Mouse (Mus musculus): ENCODE measurements around the gene Lax1. TPM values are rescaled to one million over a fixed set of nuclear protein-coding genes. Genes with fewer than 3 reads are reported as not detected.
A peak's percentile ranks its signal among the peaks of the same experiment; 100 is the strongest.
"Not testable (repeated sequence)": the region's sequence is repeated elsewhere in the genome, so short reads cannot be mapped to it uniquely, and the experiment has no call there.

The Lax1 gene
- polyA plus RNA-seq, 1 experiment from 2014 or later: 1.8 TPM

- POLR2A ChIA-PET: no interaction called here
- in situ Hi-C loops (cut with MboI; ENCODE audit: low pct_unique_long_range_greater_than_20kb): no loop called here
Measured at GRCm38 (mm10) chr1:133713009-133713370, 23.1 kb upstream of the Lax1 start.

DNA sequence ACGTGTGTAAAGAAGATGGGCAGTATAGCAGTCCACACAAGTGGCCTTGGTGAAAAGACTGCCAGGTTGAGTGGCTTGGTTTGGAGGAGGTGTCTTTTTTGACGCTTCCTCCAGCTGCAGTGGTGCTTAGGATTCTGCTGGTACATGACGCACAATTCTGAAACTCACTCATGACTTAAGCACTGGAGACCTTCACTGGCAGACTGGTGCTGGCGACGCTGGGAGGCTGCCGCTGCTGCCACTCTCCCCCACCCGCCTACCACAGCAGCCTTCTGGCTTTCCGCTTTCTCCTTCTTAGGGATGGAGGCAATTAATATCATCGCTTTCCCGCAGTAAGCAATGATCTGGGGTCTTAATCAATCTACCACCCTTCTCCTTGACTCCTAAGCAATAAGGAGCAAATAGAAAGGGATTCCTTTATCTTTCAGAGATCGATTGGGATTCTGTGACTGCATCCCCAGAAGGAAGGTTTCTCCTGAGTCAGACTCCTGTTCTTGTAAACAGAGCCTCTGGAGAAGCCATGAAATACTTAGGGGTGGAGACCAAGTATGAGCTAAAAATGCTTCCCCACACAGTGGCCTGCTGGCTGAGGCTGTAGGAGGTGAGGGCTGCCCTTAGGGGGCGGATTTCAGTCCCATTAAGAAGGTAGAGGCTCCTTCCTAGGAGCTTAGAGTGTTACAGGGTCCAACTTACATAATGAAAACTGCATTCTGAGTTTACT lies 22.5 kb upstream of the Lax1 start:
- CTCF ChIA-PET: interaction anchor here (1.5 to 2.6 kb wide), 2 partner anchors 9 to 14 kb away, joined by 4 to 11 read pairs; no protein-coding TSS in a partner anchor
- POLR2A ChIA-PET: no interaction called here
- no peaks in the 10 kb centered on the region for H3K27me3 ChIP-seq
- DNase-seq (ENCODE audit: low read depth, low spot score): no peak
- in situ Hi-C loops (cut with MboI; ENCODE audit: low pct_unique_long_range_greater_than_20kb): no loop called here
- no peak for TF ChIP-seq CTCF (IDR thresholded peaks at IDR 0.05)
- no peak for ATAC-seq

More at GRCm38 (mm10) chr1:133713009-133713370, 23.1 kb upstream of the Lax1 start:
- H3K27me3 ChIP-seq: no peaks in the 10 kb centered on the region
- ATAC-seq (no peak), DNase-seq (ENCODE audit: low read depth, low spot score) (no peak)
- CTCF ChIA-PET: interaction anchor here (1.5 kb wide), 1 partner anchor 10 kb away, joined by 4 read pairs; no protein-coding TSS in a partner anchor
- TF ChIP-seq CTCF (IDR thresholded peaks at IDR 0.05): no peak

- H3K27me3 ChIP-seq: no peaks in the 10 kb centered on the region
- ChIA-PET CTCF (interaction anchor here (2.6 kb wide), 1 partner anchor 13 kb away, joined by 11 read pairs; no protein-coding TSS in a partner anchor), POLR2A (no interaction called here)
- ATAC-seq (no peak), DNase-seq (ENCODE audit: low read depth, low spot score) (no peak)
- in situ Hi-C loops (cut with MboI; ENCODE audit: low pct_unique_long_range_greater_than_20kb): no loop called here
- no peak for TF ChIP-seq CTCF (IDR thresholded peaks at IDR 0.05)
Measured at GRCm38 (mm10) chr1:133711376-133711775, 21.5 kb upstream of the Lax1 start.

DNA sequence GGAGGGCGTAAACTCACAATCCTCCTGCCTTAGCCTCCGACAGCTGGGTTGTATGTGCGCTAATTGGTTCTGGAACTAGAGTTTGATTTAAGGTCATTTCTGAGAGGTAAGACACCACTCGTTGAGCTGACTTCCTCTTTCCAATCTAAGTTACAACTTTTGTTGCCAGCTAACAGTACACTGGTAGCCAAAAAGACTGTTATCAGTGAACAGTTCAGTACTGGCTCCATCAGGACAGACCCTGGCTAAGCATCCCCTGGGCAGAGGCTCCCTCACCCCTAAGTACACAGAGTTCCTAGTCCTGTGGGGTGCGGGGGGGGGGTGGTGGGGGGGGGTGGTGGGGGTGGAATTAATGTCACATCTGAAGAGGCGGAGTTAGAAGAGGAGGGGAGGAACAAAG lies 21.0 kb upstream of the Lax1 start:
- TF ChIP-seq CTCF (IDR thresholded peaks at IDR 0.05): no peak
- no peak for ATAC-seq
- ChIA-PET POLR2A (no interaction called here), CTCF (interaction anchor here (2.6 kb wide), 1 partner anchor 12 kb away, joined by 11 read pairs; no protein-coding TSS in a partner anchor)
- DNase-seq (ENCODE audit: low read depth, low spot score): no peak
- in situ Hi-C loops (cut with MboI; ENCODE audit: low pct_unique_long_range_greater_than_20kb): no loop called here
- no peaks in the 10 kb centered on the region for H3K27me3 ChIP-seq

DNA sequence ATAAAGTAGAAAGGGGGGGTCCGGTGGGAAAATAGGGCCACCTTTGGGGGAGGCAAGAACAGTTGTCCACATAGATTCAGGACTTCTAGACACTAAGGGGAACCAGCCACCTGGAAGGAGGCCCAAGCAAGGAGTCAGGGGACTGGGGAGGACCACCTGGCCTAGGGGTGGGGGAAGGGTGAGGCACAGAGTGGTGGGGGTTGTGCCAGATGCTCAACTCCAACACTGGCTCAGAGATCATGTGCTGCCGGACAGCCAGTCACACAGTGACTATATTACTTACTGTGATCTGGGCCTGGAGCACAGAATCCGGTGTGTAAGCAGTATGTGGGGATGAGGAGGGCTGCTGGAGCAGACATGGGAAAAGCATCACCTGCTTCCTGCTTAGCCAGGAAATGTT lies 19.4 kb upstream of the Lax1 start:
- POLR2A ChIA-PET: no interaction called here
- in situ Hi-C loops (cut with MboI; ENCODE audit: low pct_unique_long_range_greater_than_20kb): no loop called here
- CTCF ChIA-PET: no interaction called here
- no peak for TF ChIP-seq CTCF (IDR thresholded peaks at IDR 0.05)
- DNase-seq (ENCODE audit: low read depth, low spot score) (no peak), ATAC-seq (no peak)
- H3K27me3 ChIP-seq: no peaks in the 10 kb centered on the region

DNA sequence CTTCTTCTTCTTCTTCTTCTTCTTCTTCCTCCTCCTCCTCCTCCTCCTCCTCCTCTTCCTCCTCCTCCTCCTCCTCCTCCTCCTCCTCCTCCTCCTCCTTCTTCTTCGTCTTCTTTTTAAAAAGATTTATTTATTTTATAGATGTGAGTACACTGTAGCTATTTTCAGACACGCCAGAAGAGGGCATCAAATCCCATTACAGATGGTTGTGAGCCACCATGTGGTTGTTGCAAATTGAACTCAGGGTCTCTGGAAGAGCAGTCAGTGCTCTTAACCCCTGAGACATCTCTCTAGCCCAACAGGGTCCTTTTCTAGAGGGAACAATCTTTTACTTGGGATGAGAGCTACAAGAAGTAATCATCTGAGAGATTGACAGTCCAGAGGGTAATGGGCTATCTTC lies 11.9 kb upstream of the Lax1 start:
- CTCF ChIA-PET: interaction anchor here (0.9 to 2.1 kb wide), 4 partner anchors 16 to 194 kb away, joined by 3 to 6 read pairs (median 6); no protein-coding TSS in a partner anchor
- H3K27me3 ChIP-seq; ATAC-seq; POLR2A ChIA-PET; DNase-seq (ENCODE audit: low read depth, low spot score): not testable (repeated sequence)
- in situ Hi-C loops (cut with MboI; ENCODE audit: low pct_unique_long_range_greater_than_20kb): loop anchor here (5.0 kb wide), 1 partner anchor 45 kb away; no protein-coding TSS in a partner anchor
- peak; percentile 70 for TF ChIP-seq CTCF (IDR thresholded peaks at IDR 0.05)

DNA sequence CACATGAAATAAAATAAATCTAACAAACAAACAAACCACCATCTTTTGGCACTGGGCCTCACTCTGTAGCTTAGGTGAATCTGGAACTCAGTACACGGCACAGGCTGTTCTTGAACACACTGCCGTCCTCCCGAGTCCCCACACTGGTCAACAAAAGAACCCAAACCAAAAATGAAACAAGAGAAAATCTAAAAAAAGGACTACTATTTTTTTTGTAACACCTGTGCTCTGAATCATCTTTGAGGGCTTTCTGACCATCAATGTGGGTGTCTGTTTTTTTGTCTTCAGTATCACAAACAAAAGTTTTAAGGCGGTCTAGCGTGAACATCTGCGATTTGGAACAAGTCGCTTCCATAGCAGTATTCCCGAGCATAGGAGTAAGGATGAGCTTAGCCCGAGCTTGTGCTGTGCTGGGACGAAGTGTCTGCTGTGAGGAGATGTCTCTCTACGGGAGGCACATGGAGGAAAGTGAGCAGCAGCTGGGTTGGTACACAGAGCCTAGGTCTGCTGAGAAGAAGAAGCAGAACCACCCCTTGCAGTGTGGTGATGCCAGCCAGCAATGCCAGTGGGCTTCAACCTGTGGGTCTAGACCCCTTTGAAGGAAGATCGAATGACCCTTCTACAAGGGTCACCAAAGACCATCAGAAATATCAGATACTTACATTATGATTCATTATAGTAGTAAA lies 8.2 kb upstream of the Lax1 start:
- TF ChIP-seq CTCF (IDR thresholded peaks at IDR 0.05): no peak
- ATAC-seq (no peak), DNase-seq (ENCODE audit: low read depth, low spot score) (no peak)
- no peaks in the 10 kb centered on the region for H3K27me3 ChIP-seq
- CTCF ChIA-PET: interaction anchor here (1.8 to 2.7 kb wide), 2 partner anchors 9 to 13 kb away, joined by 5 to 11 read pairs; no protein-coding TSS in a partner anchor
- in situ Hi-C loops (cut with MboI; ENCODE audit: low pct_unique_long_range_greater_than_20kb): no loop called here
- POLR2A ChIA-PET: interaction anchor here (1.0 kb wide), 1 partner anchor 50 kb away, joined by 6 read pairs; no protein-coding TSS in a partner anchor

DNA sequence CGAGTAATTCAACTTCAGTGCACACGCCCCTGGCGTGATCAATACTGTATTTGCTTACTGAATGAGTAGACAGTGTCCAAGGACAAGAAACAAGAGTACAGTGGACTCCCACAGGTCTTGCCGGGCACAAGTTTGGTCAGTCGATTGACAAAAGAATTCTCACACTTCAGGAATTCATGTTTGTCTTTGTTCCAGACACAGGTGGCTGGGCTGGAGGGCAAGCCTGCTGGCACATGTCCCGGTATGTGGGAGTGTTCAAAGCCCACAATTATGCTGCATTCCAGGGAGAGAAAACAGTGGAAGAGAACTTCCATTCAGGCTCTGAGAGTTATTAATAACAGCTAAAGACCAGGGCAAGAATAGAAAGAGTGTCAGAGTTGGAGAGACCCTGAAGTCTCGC lies 6.0 kb upstream of the Lax1 start:
- ATAC-seq (peak; percentile 69), DNase-seq (ENCODE audit: low read depth, low spot score) (peak; percentile 85)
- in situ Hi-C loops (cut with MboI; ENCODE audit: low pct_unique_long_range_greater_than_20kb): no loop called here
- ChIA-PET POLR2A (no interaction called here), CTCF (interaction anchor here (1.0 kb wide), 1 partner anchor 36 kb away, joined by 3 read pairs; the partner anchor contains the start of gene Zbed6)
- no peaks in the 10 kb centered on the region for H3K27me3 ChIP-seq
- no peak for TF ChIP-seq CTCF (IDR thresholded peaks at IDR 0.05)

- ATAC-seq: no peak
- H3K27me3 ChIP-seq: no peaks in the 10 kb centered on the region
- no peak for TF ChIP-seq CTCF (IDR thresholded peaks at IDR 0.05)
- CTCF ChIA-PET: interaction anchor here (0.7 kb wide), 1 partner anchor 458 kb away, joined by 3 read pairs; no protein-coding TSS in a partner anchor
- no peak for DNase-seq (ENCODE audit: low read depth, low spot score)
- in situ Hi-C loops (cut with MboI; ENCODE audit: low pct_unique_long_range_greater_than_20kb): no loop called here
- POLR2A ChIA-PET: interaction anchor here (0.6 to 1.0 kb wide), 3 partner anchors 21 to 427 kb away, joined by 3 to 4 read pairs (median 3); no protein-coding TSS in a partner anchor
Measured at GRCm38 (mm10) chr1:133694876-133695275, 5.0 kb upstream of the Lax1 start.

- ChIA-PET POLR2A (no interaction called here), CTCF (no interaction called here)
- H3K27me3 ChIP-seq: no peaks in the 10 kb centered on the region
- DNase-seq (ENCODE audit: low read depth, low spot score): no peak
- no peak for ATAC-seq
- no peak for TF ChIP-seq CTCF (IDR thresholded peaks at IDR 0.05)
- in situ Hi-C loops (cut with MboI; ENCODE audit: low pct_unique_long_range_greater_than_20kb): no loop called here
Measured at GRCm38 (mm10) chr1:133694301-133694700, 4.4 kb upstream of the Lax1 start.
